Mouse (Mus musculus) adrenal gland, postnatal 36 days (tissue): ENCODE results near the gene Imp4. TPM values are rescaled to one million over a fixed set of nuclear protein-coding genes. Genes with fewer than 3 reads are reported as not detected.
A peak's percentile ranks its signal among the peaks of the same experiment; 100 is the strongest.

Experiments
- DNase-seq, 2 experiments: peaks; one replicate each; pipeline ENCODE4 v3.0.0; 2021; ENCODE audit warnings: mixed read lengths in 1 of 2
- total RNA-seq, 2 experiments: library from RNA; stranded (reverse); gene quantifications; 2 replicates each; pipeline ENCODE4 v1.2.3; 2021

Gene Imp4
- total RNA-seq, 2 experiments from 2014 or later, result 62.0 to 76.0 TPM

GRCm38 (mm10) chr1:34460061-34460441 lies 20.4 kb downstream of the Imp4 start:
- no peak for DNase-seq

GRCm38 (mm10) chr1:34462766-34463165 lies 23.1 kb downstream of the Imp4 start:
- peak; percentile 68 to 82 for DNase-seq

- no peak for DNase-seq
These were observed 24.7 kb downstream of the Imp4 start for GRCm38 (mm10) chr1:34464310-34464817.

- DNase-seq, result no peak
These were observed 25.8 kb downstream of the Imp4 start for GRCm38 (mm10) chr1:34465445-34465844.

- no peak for DNase-seq
These were observed 28.4 kb downstream of the Imp4 start for GRCm38 (mm10) chr1:34468051-34468450.

GRCm38 (mm10) chr1:34468500-34468899 lies 28.8 kb downstream of the Imp4 start:
- no peak for DNase-seq

- DNase-seq, result no peak
These were observed 30.1 kb downstream of the Imp4 start for GRCm38 (mm10) chr1:34469801-34470200.

- peak; percentile 62 to 68 for DNase-seq
These were observed 33.0 kb downstream of the Imp4 start for GRCm38 (mm10) chr1:34472427-34473300.

GRCm38 (mm10) chr1:34478891-34479655 lies 39.4 kb downstream of the Imp4 start:
- no peak for DNase-seq

- DNase-seq, result no peak
These were observed 41.1 kb downstream of the Imp4 start for GRCm38 (mm10) chr1:34480801-34481200.

- DNase-seq, result no peak
These were observed 42.4 kb downstream of the Imp4 start for GRCm38 (mm10) chr1:34481920-34482669.

GRCm38 (mm10) chr1:34484470-34484869 lies 44.8 kb downstream of the Imp4 start:
- DNase-seq, result no peak

GRCm38 (mm10) chr1:34485461-34486188 lies 46.0 kb downstream of the Imp4 start:
- DNase-seq, result peak; percentile 36 to 46

- DNase-seq, result no peak
These were observed 47.7 kb downstream of the Imp4 start for GRCm38 (mm10) chr1:34487383-34487782.

GRCm38 (mm10) chr1:34489852-34490541 lies 50.3 kb downstream of the Imp4 start:
- DNase-seq, result no peak

GRCm38 (mm10) chr1:34491480-34491879 lies 51.8 kb downstream of the Imp4 start:
- DNase-seq, result no peak
